Mouse (Mus musculus): ENCODE measurements at regions not wholly inside any gene's neighbourhood (a gene's known extent, or its start where the extent isn't known, plus 50 kb on each side); places are given as distances from the start of the nearest gene placed in this dataset.
A peak's percentile ranks its signal among the peaks of the same experiment; 100 is the strongest.
"Not testable (repeated sequence)": the region's sequence is repeated elsewhere in the genome, so short reads cannot be mapped to it uniquely, and the experiment has no call there.

DNA sequence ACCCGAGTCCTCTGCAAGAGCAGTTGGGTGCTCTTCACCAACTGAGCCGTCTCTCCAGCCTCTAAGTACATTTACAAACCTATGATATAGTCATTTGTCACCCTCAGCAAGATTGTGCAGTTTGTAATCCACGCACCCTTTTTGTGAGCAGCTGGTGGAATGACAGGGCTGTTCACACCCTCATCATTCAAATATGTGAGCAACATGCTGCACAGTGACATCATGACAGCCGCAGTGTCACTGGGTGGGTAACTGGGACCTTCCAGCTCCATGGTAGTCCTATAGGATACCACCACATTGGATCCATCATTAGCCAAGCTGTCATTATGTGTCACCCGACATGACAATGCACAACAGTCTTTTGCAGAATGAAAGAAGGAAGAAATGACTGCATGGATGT is 155.0 kb upstream of the Sulf2 start:
- DNase-seq: no peak

GRCm38 (mm10) chr2:166309882-166310281 is 154.4 kb upstream of the Sulf2 start:
- DNase-seq: no peak

GRCm38 (mm10) chr2:166307551-166307950 is 152.1 kb upstream of the Sulf2 start:
- DNase-seq: no peak

DNA sequence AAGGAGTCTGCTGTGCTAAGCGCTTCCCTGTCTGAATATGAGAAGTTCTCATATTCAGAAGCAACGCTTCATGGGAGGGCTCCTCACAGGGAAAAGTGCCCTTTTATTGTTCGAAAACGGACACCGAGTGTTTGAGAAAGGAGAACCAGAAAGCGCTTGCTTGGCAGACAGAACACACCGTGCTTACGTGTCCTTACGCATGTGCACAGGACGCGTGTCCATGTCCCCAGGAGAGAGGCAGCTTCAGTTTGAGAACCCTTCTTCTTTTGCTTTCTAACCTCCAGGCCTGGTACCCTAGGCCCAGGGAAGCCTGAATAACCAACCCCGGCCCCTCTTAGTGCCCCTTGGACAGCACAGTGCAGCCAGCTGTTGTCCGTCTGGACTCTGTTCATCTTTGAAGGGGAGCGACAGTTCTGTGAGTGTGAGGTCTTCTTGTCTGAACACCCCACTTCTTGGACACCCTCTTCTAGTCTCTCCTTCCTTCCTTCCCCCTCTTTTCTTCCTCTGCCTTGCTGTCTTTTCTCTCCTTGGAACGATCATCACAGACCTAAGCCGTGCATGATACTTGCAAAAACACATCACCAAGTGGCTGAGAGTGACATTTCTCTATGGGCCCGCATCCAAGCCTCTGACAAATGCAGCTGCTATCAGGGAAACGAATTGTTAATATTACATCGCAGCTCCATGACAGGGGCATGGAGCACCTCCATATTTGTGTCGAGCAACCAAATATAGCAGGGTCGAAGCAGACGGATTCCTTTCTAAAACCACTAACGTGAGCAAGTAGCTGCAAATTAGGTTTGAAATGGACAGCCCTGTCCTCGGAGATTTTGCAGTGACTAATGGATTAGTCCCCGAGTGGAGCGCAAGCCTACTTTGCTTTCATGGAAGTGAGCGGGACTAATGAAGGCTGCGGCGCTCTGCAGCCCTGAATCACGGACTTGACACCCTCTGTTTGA is 149.9 kb upstream of the Sulf2 start:
- DNase-seq: no peak

GRCm38 (mm10) chr2:166303854-166304253 is 148.4 kb upstream of the Sulf2 start:
- DNase-seq: no peak

GRCm38 (mm10) chr2:166301161-166301560 is 145.7 kb upstream of the Sulf2 start:
- DNase-seq: peak; percentile 10

GRCm38 (mm10) chr2:166294672-166295071 is 139.2 kb upstream of the Sulf2 start:
- DNase-seq: no peak

- no peak for DNase-seq
Measured at GRCm38 (mm10) chr2:166292987-166293386, 137.5 kb upstream of the Sulf2 start.

DNA sequence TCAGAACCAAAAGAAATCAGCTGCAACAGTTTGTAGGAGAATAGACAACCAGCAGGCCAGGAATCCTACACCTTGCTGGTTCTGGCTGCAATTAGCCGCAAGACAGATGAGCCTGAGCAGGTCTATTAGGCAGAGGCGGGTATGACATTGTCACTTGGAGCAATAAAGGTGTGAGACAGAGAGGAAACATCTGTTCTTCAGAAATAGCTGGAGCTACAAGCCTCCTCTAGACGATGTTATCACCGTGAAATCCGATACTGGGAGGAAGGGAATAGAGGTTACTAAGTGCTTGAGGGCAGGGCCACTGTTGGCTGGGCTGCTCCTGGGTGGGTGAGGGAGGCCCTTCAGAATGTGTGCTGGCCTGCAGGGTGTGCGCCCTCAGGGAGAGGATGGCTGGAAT is 135.8 kb upstream of the Sulf2 start:
- DNase-seq: no peak

GRCm38 (mm10) chr2:166290826-166291225 is 135.4 kb upstream of the Sulf2 start:
- DNase-seq: no peak

DNA sequence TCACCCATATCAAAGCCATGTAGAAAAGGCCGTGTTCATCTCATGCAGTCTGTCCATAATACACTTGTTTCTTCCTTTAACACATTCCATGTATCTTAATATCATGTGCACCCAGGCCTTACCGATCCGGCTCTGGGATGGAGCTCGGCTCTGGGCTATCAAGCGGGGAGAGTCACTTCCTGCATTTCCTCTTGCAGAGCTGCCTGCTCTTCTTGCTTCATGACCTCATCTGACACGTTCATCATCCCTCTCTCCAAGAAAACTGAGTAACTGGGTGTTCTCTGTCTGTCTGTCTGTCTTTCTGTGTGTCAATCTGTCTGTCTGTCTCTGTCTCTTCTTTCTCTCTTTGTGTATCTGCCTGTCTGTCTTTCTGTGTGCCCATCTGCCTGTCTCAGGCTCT is 133.7 kb upstream of the Sulf2 start:
- no peak for DNase-seq

GRCm38 (mm10) chr2:166281137-166281536 is 125.7 kb upstream of the Sulf2 start:
- DNase-seq: not testable (repeated sequence)

GRCm38 (mm10) chr2:166280651-166281127 is 125.2 kb upstream of the Sulf2 start:
- DNase-seq: no peak

- no peak for DNase-seq
Measured at GRCm38 (mm10) chr2:166279676-166280075, 124.2 kb upstream of the Sulf2 start.

- no peak for DNase-seq
Measured at GRCm38 (mm10) chr2:166275398-166275797, 119.9 kb upstream of the Sulf2 start.

GRCm38 (mm10) chr2:166274016-166274346 is 118.5 kb upstream of the Sulf2 start:
- no peak for DNase-seq

DNA sequence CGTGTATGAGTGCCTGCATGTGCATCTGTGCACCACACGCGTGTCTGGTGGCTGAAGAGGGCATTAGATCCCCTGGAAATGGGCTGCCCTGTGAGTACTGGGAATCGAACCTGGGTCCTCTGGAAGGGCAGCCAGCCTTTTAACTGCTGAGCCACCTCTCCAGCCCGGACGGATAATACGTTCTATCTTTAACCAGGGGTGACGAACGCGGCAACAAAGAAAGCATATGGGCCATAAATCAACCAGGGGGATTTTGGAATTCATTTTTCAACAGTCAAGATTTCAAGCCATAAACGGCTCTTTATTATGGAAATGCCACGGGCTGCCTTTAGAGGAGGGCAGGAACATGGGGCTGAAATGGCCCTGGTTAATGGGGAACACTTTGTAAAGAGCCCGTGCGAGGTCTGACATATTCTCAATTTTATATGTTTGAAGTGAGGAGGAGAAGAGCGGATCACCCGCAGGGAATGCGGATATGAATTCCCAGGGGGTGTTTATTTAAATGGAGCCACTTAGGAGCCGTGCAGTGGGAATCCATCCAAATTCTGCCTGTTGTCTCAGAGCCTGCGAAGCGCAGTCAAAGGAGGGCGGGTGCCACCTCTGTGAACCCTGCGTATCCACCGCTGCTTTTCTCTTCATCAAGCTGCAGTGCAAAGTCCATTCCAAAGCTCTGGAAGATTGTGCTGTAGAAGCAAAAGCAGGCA is 118.0 kb upstream of the Sulf2 start:
- DNase-seq: peak; percentile 39

- no peak for DNase-seq
Measured at GRCm38 (mm10) chr2:166272841-166273240, 117.4 kb upstream of the Sulf2 start.

- no peak for DNase-seq
Measured at GRCm38 (mm10) chr2:166272190-166272543, 116.7 kb upstream of the Sulf2 start.

DNA sequence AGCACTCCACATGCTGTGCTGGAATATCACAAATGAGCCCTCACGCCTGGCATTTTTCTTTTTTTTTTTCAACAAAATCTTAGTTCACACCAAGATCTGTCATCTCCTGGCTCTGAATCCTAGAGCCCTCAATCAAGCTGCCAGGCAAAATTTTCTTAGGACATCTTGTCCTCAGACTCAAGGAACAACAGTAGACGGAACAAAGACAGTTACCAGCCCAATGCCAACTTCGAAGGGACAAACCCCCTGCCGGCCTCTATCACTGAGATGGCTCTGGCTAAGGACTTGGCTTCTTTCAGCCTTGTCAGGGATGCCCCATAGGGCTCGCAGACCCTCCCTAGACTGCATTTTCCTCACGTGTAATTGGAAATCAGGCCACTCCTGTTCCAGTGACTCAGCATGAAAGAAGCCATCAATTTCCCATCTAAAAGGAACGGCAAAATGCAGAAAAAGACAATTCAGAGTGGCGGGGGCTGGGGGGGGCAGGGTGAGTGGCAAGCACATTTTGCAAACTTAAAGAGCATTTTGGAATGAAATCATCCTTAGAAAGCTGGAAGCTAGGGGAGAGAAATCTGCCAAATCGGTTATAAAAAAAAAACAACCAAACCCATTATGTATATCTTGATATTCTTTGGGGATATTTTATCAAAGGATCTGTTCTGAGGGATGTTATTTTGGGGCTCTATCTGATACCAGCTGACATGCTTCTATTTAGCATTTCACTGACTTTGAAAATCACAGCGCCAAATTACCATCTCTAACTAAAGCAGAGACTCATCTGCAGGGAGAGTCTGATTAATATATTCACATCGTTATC is 116.1 kb upstream of the Sulf2 start:
- DNase-seq: no peak

- DNase-seq: no peak
Measured at GRCm38 (mm10) chr2:166270007-166270406, 114.5 kb upstream of the Sulf2 start.

- DNase-seq: no peak
Measured at GRCm38 (mm10) chr2:166266915-166267314, 111.5 kb upstream of the Sulf2 start.

DNA sequence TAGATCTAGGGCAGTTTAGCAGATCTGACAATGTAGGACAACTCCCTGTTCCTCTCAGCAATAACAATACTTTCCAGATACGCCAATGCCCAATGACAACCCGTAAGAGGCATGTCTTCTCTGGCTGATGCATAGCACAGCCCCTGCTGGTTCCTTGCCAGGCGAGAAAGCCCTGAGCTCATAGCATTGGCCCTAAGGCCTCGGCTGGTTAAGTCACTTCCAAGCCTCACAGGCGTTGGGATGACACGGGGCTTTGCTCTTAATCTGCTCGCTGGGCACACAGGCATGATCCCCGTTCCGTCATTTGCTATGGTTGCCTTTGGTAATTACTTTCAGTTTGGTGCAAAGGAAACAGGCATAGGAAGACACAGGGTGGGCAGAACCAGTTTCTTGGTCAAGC is 111.0 kb upstream of the Sulf2 start:
- no peak for DNase-seq

Data from right cerebral cortex, postnatal 14 days (tissue).